Comparison of ENCODE assay signal across 7 mouse cellular contexts in genomic region chr5:34368551-34369290, GRCm38 (mm10). TPM values are rescaled to one million over a fixed set of nuclear protein-coding genes. Genes with fewer than 3 reads are reported as not detected.
DNase-seq lines count a peak whose midpoint lies in the region; ATAC-seq and TF ChIP-seq lines count a peak whose summit lies in the region.

No protein-coding gene starts in this region.

- H3K4me3 ChIP-seq in lung, embryonic 15.5 days = peak overlapping the region; percentile 95
- H3K4me3 ChIP-seq in forebrain, embryonic 10.5 days = peak overlapping the region; percentile 91
- peak overlapping the region; percentile 79 for H3K4me3 ChIP-seq in limb, embryonic 13.5 days
- peak overlapping the region; percentile 55 for H3K4me3 ChIP-seq in olfactory bulb, adult 2 months (ENCODE audit: insufficient read depth, low read depth, low read length)

- H3K9ac ChIP-seq in lung, embryonic 15.5 days = peak overlapping the region; percentile 68
- peak overlapping the region; percentile 78 for H3K9ac ChIP-seq in limb, embryonic 13.5 days

- H3K36me3 ChIP-seq in lung, embryonic 15.5 days = no peaks in the 10 kb centered on the region
- H3K36me3 ChIP-seq in forebrain, embryonic 10.5 days (replicated peaks) = peaks cover 22% of the 10 kb centered on the region
- peaks cover 14% of the 10 kb centered on the region for H3K36me3 ChIP-seq in limb, embryonic 13.5 days

- H3K4me1 ChIP-seq in lung, embryonic 15.5 days = peaks cover 20% of the 10 kb centered on the region; the same call in 1 of the 2 replicates
- H3K4me1 ChIP-seq in forebrain, embryonic 10.5 days = peaks cover 26% of the 10 kb centered on the region
- peaks cover 23% of the 10 kb centered on the region for H3K4me1 ChIP-seq in limb, embryonic 13.5 days
- no peaks in the 10 kb centered on the region for H3K4me1 ChIP-seq in olfactory bulb, adult 2 months (ENCODE audit: control insufficient read depth, insufficient read depth, low read length)

- peak overlapping the region; percentile 61 for H3K4me2 ChIP-seq in lung, embryonic 15.5 days
- H3K4me2 ChIP-seq in limb, embryonic 13.5 days (replicated peaks) = peak overlapping the region; percentile 69

- 64% methylated on average over 7 of the region's 7 CpGs for WGBS in lung, embryonic 15.5 days
- 70% methylated on average over 7 of the region's 7 CpGs for WGBS in forebrain, embryonic 10.5 days
- WGBS in limb, embryonic 13.5 days = 71% methylated on average over 7 of the region's 7 CpGs
- WGBS in olfactory bulb, adult 2 months = 71% methylated on average over 7 of the region's 7 CpGs

- no peak for TF ChIP-seq POLR2A in olfactory bulb, adult 2 months (IDR thresholded peaks at IDR 0.05; ENCODE audit: insufficient read depth, low read depth, low read length)

- intact Hi-C loops in gastrocnemius, postnatal 36 days (cut with DNase I) = no loop called here

- no peak for DNase-seq in lung, postnatal 14 days
- no peak for DNase-seq in forebrain, embryonic 10.5 days (ENCODE audit: extremely low spot score, low spot score)
- no peak for DNase-seq in gastrocnemius, postnatal 36 days
- DNase-seq in embryo, embryonic 9.5 days (ENCODE audit: extremely low spot score) = no peak

- no peaks in the 10 kb centered on the region for H3K9me3 ChIP-seq in lung, embryonic 15.5 days
- no peaks in the 10 kb centered on the region for H3K9me3 ChIP-seq in forebrain, embryonic 10.5 days
- H3K9me3 ChIP-seq in limb, embryonic 13.5 days = no peaks in the 10 kb centered on the region

- no peaks in the 10 kb centered on the region for H3K27me3 ChIP-seq in lung, embryonic 15.5 days
- H3K27me3 ChIP-seq in forebrain, embryonic 10.5 days (ENCODE audit: poor library complexity, severe bottlenecking) = no peaks in the 10 kb centered on the region
- no peaks in the 10 kb centered on the region for H3K27me3 ChIP-seq in limb, embryonic 13.5 days

- peak overlapping the region; percentile 59 for H3K27ac ChIP-seq in lung, embryonic 15.5 days
- peak overlapping the region; percentile 87 for H3K27ac ChIP-seq in forebrain, embryonic 10.5 days
- peak overlapping the region; percentile 80 for H3K27ac ChIP-seq in limb, embryonic 13.5 days
- H3K27ac ChIP-seq in olfactory bulb, adult 2 months (ENCODE audit: insufficient read depth, low read depth, low read length) = peak overlapping the region; percentile 43

- ATAC-seq in lung, embryonic 15.5 days (ENCODE audit: borderline replicate concordance, extremely low read depth, low FRiP score, low TSS enrichment) = no peak
- no peak for ATAC-seq in limb, embryonic 13.5 days (ENCODE audit: low FRiP score, low read depth)

- no peak for TF ChIP-seq CTCF in olfactory bulb, adult 2 months (IDR thresholded peaks at IDR 0.05; ENCODE audit: insufficient read depth, low read depth, low read length)

RNA-seq across cellular contexts. Expression of gene Fam193a, which starts 1.0 kb away (rescaled TPM):
- polyA plus RNA-seq in lung, embryonic 15.5 days (2015; fragmentation: Nextera tagmentation; extraction: Ambion mirVana) = 10.8 and 11.7 TPM in 2 replicates
- 12.2 and 13.8 TPM in 2 replicates for polyA plus RNA-seq in forebrain, embryonic 10.5 days (2016; fragmentation: Nextera tagmentation; extraction: Ambion mirVana)
- polyA plus RNA-seq in limb, embryonic 13.5 days (2015; fragmentation: Nextera tagmentation; extraction: Ambion mirVana) = 16.0 and 18.3 TPM in 2 replicates
- not detected in 2 replicates for polyA plus RNA-seq in olfactory bulb, adult 2 months (2012; ENCODE audit: insufficient read depth, insufficient read length, low replicate concordance, missing spikeins)
- 10 to 100 TPM; 12.3 to 13.4 TPM for total RNA-seq in gastrocnemius, postnatal 36 days (2021)

RNA-seq across cellular contexts. Expression of gene Rnf4, which starts 32.6 kb away (rescaled TPM):
- 163 and 164 TPM in 2 replicates for polyA plus RNA-seq in lung, embryonic 15.5 days (2015; fragmentation: Nextera tagmentation; extraction: Ambion mirVana)
- 206 and 209 TPM in 2 replicates for polyA plus RNA-seq in forebrain, embryonic 10.5 days (2016; fragmentation: Nextera tagmentation; extraction: Ambion mirVana)
- 172 and 174 TPM in 2 replicates for polyA plus RNA-seq in limb, embryonic 13.5 days (2015; fragmentation: Nextera tagmentation; extraction: Ambion mirVana)
- 159 TPM in 1 of 2 replicates, not detected in the other for polyA plus RNA-seq in olfactory bulb, adult 2 months (2012; ENCODE audit: insufficient read depth, insufficient read length, low replicate concordance, missing spikeins)
- 10 to 100 TPM; 16.6 to 18.4 TPM for total RNA-seq in gastrocnemius, postnatal 36 days (2021)
